Mouse (Mus musculus): ENCODE measurements around the gene Slc25a53. TPM values are rescaled to one million over a fixed set of nuclear protein-coding genes. Genes with fewer than 3 reads are reported as not detected.
"Not testable (repeated sequence)": the region's sequence is repeated elsewhere in the genome, so short reads cannot be mapped to it uniquely, and the experiment has no call there.

Gene Slc25a53
- polyA plus RNA-seq, 1 experiment from 2014 or later = 5.1 TPM

DNA sequence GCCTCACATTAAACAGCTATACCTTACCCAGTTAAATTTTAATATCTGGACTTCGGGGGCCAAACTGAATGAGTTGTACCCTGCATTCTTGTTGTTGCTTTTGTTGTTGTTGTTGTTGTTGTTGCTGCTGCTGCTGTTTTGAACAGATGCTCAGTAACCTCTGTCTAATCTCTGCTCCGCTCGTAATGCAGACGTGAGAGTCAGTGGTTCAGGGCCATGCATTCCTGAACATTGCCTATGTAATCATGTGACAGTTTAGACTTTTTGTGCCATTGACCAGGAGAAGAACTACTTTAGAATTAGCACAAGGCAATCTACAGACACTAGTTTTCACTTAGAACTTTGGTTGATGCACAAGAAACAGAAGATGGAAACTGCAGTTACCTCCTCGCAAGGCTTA is 79.8 kb downstream of the Slc25a53 start:
- WGBS = 62% methylated on average over 5 of the region's 5 CpGs
- H3K9ac ChIP-seq; H3K36me3 ChIP-seq; H3K9me3 ChIP-seq (replicated peaks); ATAC-seq (ENCODE audit: insufficient number of reproducible peaks, low FRiP score); H3K27ac ChIP-seq (ENCODE audit: poor library complexity, severe bottlenecking); H3K4me1 ChIP-seq (replicated peaks); H3K27me3 ChIP-seq (replicated peaks): not testable (repeated sequence)
- Histone ChIP-seq H3K4me2 (peak overlapping the region; percentile 60), H3K4me3 (peak overlapping the region; percentile 34; the same call in 1 of the 2 replicates)

- H3K9ac ChIP-seq; H3K9me3 ChIP-seq (replicated peaks): not testable (repeated sequence)
- 22% methylated on average over 13 of the region's 13 CpGs for WGBS
Observed at GRCm38 (mm10) chrX:136957583-136958279, 80.4 kb downstream of the Slc25a53 start.

DNA sequence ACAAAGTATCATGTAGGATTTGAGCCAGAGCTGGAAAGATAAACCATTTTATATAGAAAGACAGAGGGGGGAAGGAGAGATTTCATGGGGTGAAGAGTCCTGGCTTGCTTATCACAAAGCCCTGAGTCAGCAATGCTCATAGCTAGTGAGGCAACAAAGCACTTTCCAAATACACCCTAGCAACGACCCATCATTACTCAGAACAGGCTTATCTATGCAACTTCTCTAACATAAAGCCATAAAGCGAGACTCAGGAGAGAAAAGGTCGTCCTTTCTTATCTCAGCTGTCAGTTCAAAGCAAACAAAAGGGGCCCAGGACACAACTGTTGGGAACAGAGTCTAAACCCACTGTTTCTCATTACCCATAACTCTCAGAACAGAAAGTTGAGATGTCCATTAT is 100.1 kb downstream of the Slc25a53 start:
- Histone ChIP-seq H3K9me3 (replicated peaks) (no peaks in the 10 kb centered on the region), H3K27me3 (replicated peaks) (no peaks in the 10 kb centered on the region), H3K9ac (no peak overlapping the region), H3K27ac (ENCODE audit: poor library complexity, severe bottlenecking) (no peak overlapping the region), H3K4me3 (no peak overlapping the region), H3K4me1 (replicated peaks) (no peaks in the 10 kb centered on the region), H3K36me3 (no peaks in the 10 kb centered on the region), H3K4me2 (no peak overlapping the region)
- 23% methylated on average over 3 of the region's 3 CpGs for WGBS
- no peak for ATAC-seq (ENCODE audit: insufficient number of reproducible peaks, low FRiP score)

More at GRCm38 (mm10) chrX:136957583-136958279, 80.4 kb downstream of the Slc25a53 start:
- ATAC-seq (ENCODE audit: insufficient number of reproducible peaks, low FRiP score) = peak; percentile 85
- not testable (repeated sequence) for H3K36me3 ChIP-seq; H3K27ac ChIP-seq (ENCODE audit: poor library complexity, severe bottlenecking); H3K27me3 ChIP-seq (replicated peaks); H3K4me1 ChIP-seq (replicated peaks)
- Histone ChIP-seq H3K4me3 (peak overlapping the region; percentile 34; the same call in 1 of the 2 replicates), H3K4me2 (peak overlapping the region; percentile 60)

Other genes with a start within 250 kb of the Slc25a53 start
- gene Plp1, start 215.6 kb downstream of the Slc25a53 start, polyA plus RNA-seq (2016; fragmentation: Nextera tagmentation; extraction: Ambion mirVana) = 3.8 and 4.4 TPM in 2 replicates
- 0.21 and 0.26 TPM in 2 replicates for gene Rab9b, start 169.5 kb downstream of the Slc25a53 start, polyA plus RNA-seq (2016; fragmentation: Nextera tagmentation; extraction: Ambion mirVana)
- not detected in 2 replicates for gene H2bfm, start 111.0 kb downstream of the Slc25a53 start, polyA plus RNA-seq (2016; fragmentation: Nextera tagmentation; extraction: Ambion mirVana)
- 18.1 and 22.5 TPM in 2 replicates for gene Tmsb15b2, start 62.8 kb downstream of the Slc25a53 start, polyA plus RNA-seq (2016; fragmentation: Nextera tagmentation; extraction: Ambion mirVana)
- 1.4 and 2.3 TPM in 2 replicates for gene Tmsb15l, start 61.4 kb downstream of the Slc25a53 start, polyA plus RNA-seq (2016; fragmentation: Nextera tagmentation; extraction: Ambion mirVana)
- 11.7 and 12.1 TPM in 2 replicates for gene Tmsb15b1, start 61.4 kb downstream of the Slc25a53 start, polyA plus RNA-seq (2016; fragmentation: Nextera tagmentation; extraction: Ambion mirVana)
- gene Zcchc18, start 45.1 kb downstream of the Slc25a53 start, polyA plus RNA-seq (2016; fragmentation: Nextera tagmentation; extraction: Ambion mirVana) = 2.7 and 4.1 TPM in 2 replicates
- 7.8 and 8.4 TPM in 2 replicates for gene Fam199x, start 11.3 kb upstream of the Slc25a53 start, polyA plus RNA-seq (2016; fragmentation: Nextera tagmentation; extraction: Ambion mirVana)
- gene Esx1, start 83.8 kb upstream of the Slc25a53 start, polyA plus RNA-seq (2016; fragmentation: Nextera tagmentation; extraction: Ambion mirVana) = not detected in 2 replicates

Data from heart, embryonic 12.5 days (tissue).